Mouse (Mus musculus): ENCODE data around the gene Eif3b.

GRCm38 (mm10) chr5:140378121-140378853 is 40.8 kb upstream of the Eif3b start:
- TF ChIP-seq CTCF (IDR thresholded peaks at IDR 0.05; ENCODE audit: borderline replicate concordance, insufficient read depth, low read length): no peak
- no peak for TF ChIP-seq POLR2A (IDR thresholded peaks at IDR 0.05; ENCODE audit: low read depth, low read length)
